29 mouse cellular contexts compared by ENCODE assay signal in the genomic region with DNA sequence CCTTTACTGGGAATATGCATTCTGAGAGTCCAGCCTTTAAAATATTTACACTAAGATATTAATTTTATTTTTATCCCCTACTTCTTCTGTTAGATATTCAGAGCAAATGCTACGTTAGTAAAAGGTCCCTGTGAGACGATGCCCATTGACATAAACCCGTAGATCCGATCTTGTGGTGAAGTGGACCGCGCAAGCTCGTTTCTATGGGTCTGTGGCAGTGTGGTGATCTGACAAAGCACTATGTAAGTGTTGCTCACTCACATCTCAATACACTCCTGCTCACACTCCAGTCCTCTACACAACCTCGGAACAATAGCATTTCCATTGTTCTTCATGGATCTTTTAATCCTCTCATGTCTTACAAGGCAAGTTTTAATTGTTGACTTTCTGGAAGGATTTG. TPM values are rescaled to one million over a fixed set of nuclear protein-coding genes. Genes with fewer than 3 reads are reported as not detected.
DNase-seq lines count a peak whose midpoint lies in the region; ATAC-seq and TF ChIP-seq lines count a peak whose summit lies in the region.
"Had no signal": no experiment of that assay in that cellular context is flagged by ENCODE, and none has a peak within 500 bp of the region (broad histone marks: within the 10 kb centered on the region; RNA-seq: fewer than 3 reads in every experiment).

No protein-coding gene starts in this region.

- 75% methylated on average over 8 of the region's 8 CpGs for WGBS in forebrain, embryonic 13.5 days
- WGBS in forebrain, embryonic 11.5 days: 87% methylated on average over 8 of the region's 8 CpGs
- 53% methylated on average over 8 of the region's 8 CpGs for WGBS in forebrain, postnatal 0 days
- 60% methylated on average over 8 of the region's 8 CpGs for WGBS in midbrain, postnatal 0 days

- peak overlapping the region; percentile 22; the same call in 1 of the 2 replicates for H3K4me2 ChIP-seq in forebrain, embryonic 13.5 days
- no peak overlapping the region for H3K4me2 ChIP-seq in forebrain, embryonic 11.5 days (ENCODE audit: low read depth, low read length, severe bottlenecking)
- peak overlapping the region; percentile 39 for H3K4me2 ChIP-seq in forebrain, postnatal 0 days (ENCODE audit: low read depth)
- H3K4me2 ChIP-seq in midbrain, postnatal 0 days (ENCODE audit: low read depth, low read length, poor library complexity, severe bottlenecking): peak overlapping the region; percentile 40
- H3K4me2 ChIP-seq: embryonic facial prominence, embryonic 13.5 days; limb, embryonic 12.5 days; liver, embryonic 13.5 days; lung, embryonic 15.5 days; midbrain, embryonic 12.5 days had no signal

- TF ChIP-seq CTCF in layer of hippocampus, adult 2 months (conservative IDR thresholded peaks at IDR 0.05): no peak
- no peak for TF ChIP-seq CTCF in forebrain, postnatal 0 days (IDR thresholded peaks at IDR 0.05; ENCODE audit: low read depth)
- TF ChIP-seq CTCF in midbrain, postnatal 0 days (IDR thresholded peaks at IDR 0.05): no peak

- peaks cover 13% of the 10 kb centered on the region for H3K4me1 ChIP-seq in forebrain, embryonic 13.5 days
- no peaks in the 10 kb centered on the region; the same call in 1 of the 2 replicates for H3K4me1 ChIP-seq in forebrain, embryonic 11.5 days (replicated peaks; ENCODE audit: control insufficient read depth, insufficient read depth, low read length)
- H3K4me1 ChIP-seq in forebrain, postnatal 0 days (ENCODE audit: insufficient read depth): no peaks in the 10 kb centered on the region
- H3K4me1 ChIP-seq in midbrain, postnatal 0 days (ENCODE audit: insufficient read depth, low read length): no peaks in the 10 kb centered on the region
- H3K4me1 ChIP-seq: liver, embryonic 13.5 days had no signal

- no peaks in the 10 kb centered on the region for H3K27me3 ChIP-seq in forebrain, embryonic 13.5 days
- H3K27me3 ChIP-seq in forebrain, embryonic 11.5 days (ENCODE audit: control insufficient read depth, insufficient read depth, low read length): no peaks in the 10 kb centered on the region
- H3K27me3 ChIP-seq in forebrain, postnatal 0 days (ENCODE audit: insufficient read depth, low read length): no peaks in the 10 kb centered on the region
- no peaks in the 10 kb centered on the region for H3K27me3 ChIP-seq in midbrain, postnatal 0 days (ENCODE audit: insufficient read depth, low read length)
- H3K27me3 ChIP-seq: embryonic facial prominence, embryonic 13.5 days; limb, embryonic 12.5 days; liver, embryonic 13.5 days; lung, embryonic 15.5 days; midbrain, embryonic 12.5 days; Patski had no signal

- H3K9me3 ChIP-seq in forebrain, embryonic 13.5 days (replicated peaks): no peaks in the 10 kb centered on the region
- H3K9me3 ChIP-seq in forebrain, embryonic 11.5 days (ENCODE audit: control insufficient read depth, low read length): no peaks in the 10 kb centered on the region
- no peaks in the 10 kb centered on the region for H3K9me3 ChIP-seq in forebrain, postnatal 0 days (ENCODE audit: low read length)
- H3K9me3 ChIP-seq in midbrain, postnatal 0 days (ENCODE audit: low read length): no peaks in the 10 kb centered on the region
- H3K9me3 ChIP-seq: embryonic facial prominence, embryonic 13.5 days; heart, embryonic 10.5 days; limb, embryonic 12.5 days; liver, embryonic 13.5 days; lung, embryonic 15.5 days; midbrain, embryonic 12.5 days had no signal

- no peak overlapping the region for H3K27ac ChIP-seq in forebrain, embryonic 13.5 days
- no peak overlapping the region for H3K27ac ChIP-seq in forebrain, embryonic 11.5 days (ENCODE audit: low read depth, low read length)
- H3K27ac ChIP-seq in layer of hippocampus, adult 2 months: peak overlapping the region; percentile 96
- H3K27ac ChIP-seq in forebrain, postnatal 0 days (ENCODE audit: low read depth, low read length): peak overlapping the region; percentile 55
- peak overlapping the region; percentile 51 for H3K27ac ChIP-seq in midbrain, postnatal 0 days (ENCODE audit: low read depth, low read length)
- H3K27ac ChIP-seq: embryonic facial prominence, embryonic 13.5 days; heart, embryonic 10.5 days; limb, embryonic 12.5 days; liver, embryonic 13.5 days; lung, embryonic 15.5 days; macrophage; midbrain, embryonic 12.5 days had no signal

- no peak for DNase-seq in forebrain, embryonic 11.5 days (ENCODE audit: low spot score)
- DNase-seq in layer of hippocampus, adult 2 months (ENCODE audit: low spot score in 2 of 2): no peak
- no peak for DNase-seq in layer of hippocampus, adult 11-12 months (ENCODE audit: low spot score)
- DNase-seq in forebrain, postnatal 0 days: peak; percentile 52
- no peak for DNase-seq in midbrain, postnatal 0 days (ENCODE audit: low spot score)
- no peak for DNase-seq in heart, adult 8-10 months (ENCODE audit: low spot score)
- no peak for DNase-seq in heart, adult 11 months
- DNase-seq: adrenal gland, adult 8-10 months; cerebellum, postnatal 10 days; gastrocnemius, postnatal 36 days; heart, postnatal 10 days; kidney, adult 9 months; kidney, postnatal 25 days; liver, embryonic 13.5 days; thymus, postnatal 4 days had no signal

- peaks cover 11% of the 10 kb centered on the region for H3K36me3 ChIP-seq in forebrain, embryonic 13.5 days (ENCODE audit: poor library complexity, severe bottlenecking)
- no peaks in the 10 kb centered on the region for H3K36me3 ChIP-seq in forebrain, embryonic 11.5 days (ENCODE audit: control insufficient read depth, insufficient read depth, low read length)
- no peaks in the 10 kb centered on the region; the same call in 1 of the 2 replicates for H3K36me3 ChIP-seq in forebrain, postnatal 0 days (ENCODE audit: insufficient read depth)
- H3K36me3 ChIP-seq in midbrain, postnatal 0 days (ENCODE audit: insufficient read depth, low read length): no peaks in the 10 kb centered on the region; the same call in 1 of the 2 replicates
- H3K36me3 ChIP-seq: limb, embryonic 12.5 days; liver, embryonic 13.5 days; lung, embryonic 15.5 days had no signal

- no peak for ATAC-seq in forebrain, embryonic 13.5 days
- no peak for ATAC-seq in forebrain, embryonic 11.5 days (replicated peaks; ENCODE audit: low FRiP score)
- ATAC-seq in forebrain, postnatal 0 days: no peak
- no peak for ATAC-seq in midbrain, postnatal 0 days (ENCODE audit: low FRiP score)
- ATAC-seq: CD4-positive, CD25-positive, alpha-beta regulatory T cell, adult 4 months; Patski had no signal

- H3K4me3 ChIP-seq in forebrain, embryonic 13.5 days: no peak overlapping the region
- H3K4me3 ChIP-seq in forebrain, embryonic 11.5 days (ENCODE audit: low read depth, low read length): no peak overlapping the region
- H3K4me3 ChIP-seq in layer of hippocampus, adult 2 months: peak overlapping the region; percentile 32
- H3K4me3 ChIP-seq in forebrain, postnatal 0 days (ENCODE audit: low read depth, low read length): peak overlapping the region; percentile 22
- peak overlapping the region; percentile 24 for H3K4me3 ChIP-seq in midbrain, postnatal 0 days (ENCODE audit: low read depth, low read length)
- H3K4me3 ChIP-seq: embryonic facial prominence, embryonic 13.5 days; heart, embryonic 10.5 days; limb, embryonic 12.5 days; liver, embryonic 13.5 days; lung, embryonic 15.5 days; midbrain, embryonic 12.5 days had no signal

- no peak overlapping the region for H3K9ac ChIP-seq in forebrain, embryonic 13.5 days
- H3K9ac ChIP-seq in forebrain, embryonic 11.5 days (ENCODE audit: low read length): no peak overlapping the region
- H3K9ac ChIP-seq in forebrain, postnatal 0 days: peak overlapping the region; percentile 46
- H3K9ac ChIP-seq in midbrain, postnatal 0 days (replicated peaks; ENCODE audit: low read length, poor library complexity, severe bottlenecking): no peak overlapping the region
- H3K9ac ChIP-seq: embryonic facial prominence, embryonic 13.5 days; limb, embryonic 12.5 days; liver, embryonic 13.5 days; lung, embryonic 15.5 days; midbrain, embryonic 12.5 days had no signal

RNA-seq across cellular contexts. Expression of gene Gm11146, which starts 3.1 kb away (rescaled TPM):
- not detected in 2 replicates for polyA plus RNA-seq in forebrain, embryonic 13.5 days (2015; fragmentation: Nextera tagmentation; extraction: Ambion mirVana)
- not detected in 2 replicates for polyA plus RNA-seq in forebrain, embryonic 11.5 days (2014; fragmentation: Nextera tagmentation; extraction: Ambion mirVana)
- not detected for total RNA-seq in layer of hippocampus, adult 2 months (2021)
- total RNA-seq in forebrain, postnatal 0 days (2014; rRNA removed): not detected in 2 replicates
- polyA plus RNA-seq in forebrain, postnatal 0 days (2015; fragmentation: Nextera tagmentation; extraction: Ambion mirVana): not detected in 2 replicates
- total RNA-seq in midbrain, postnatal 0 days (2014; rRNA removed): not detected in 2 replicates
- polyA plus RNA-seq in midbrain, postnatal 0 days (2015; fragmentation: Nextera tagmentation; extraction: Ambion mirVana): not detected in 2 replicates
- not detected for total RNA-seq in heart, adult 8-10 months (2022)
- total RNA-seq: adrenal gland, adult 8-10 months; ES-E14; gastrocnemius, postnatal 36 days; heart, postnatal 10 days; layer of hippocampus, postnatal 25 days; left cerebral cortex, postnatal 10 days had no signal
- polyA plus RNA-seq: CD4-positive, CD25-positive, alpha-beta regulatory T cell, adult 4 months; embryonic facial prominence, embryonic 13.5 days; heart, embryonic 10.5 days; intestine, embryonic 14.5 days; limb, embryonic 12.5 days; liver, embryonic 13.5 days; lung, embryonic 15.5 days; macrophage; midbrain, embryonic 12.5 days; Patski; small intestine, adult 2 months had no signal

Comparison
In these comparisons a context has a peak if more than half of its experiments do, and no peak if none do; other contexts are left out.
1. H3K27ac ChIP-seq: peak in layer of hippocampus, adult 2 months (single experiment), forebrain, postnatal 0 days (single experiment) and midbrain, postnatal 0 days (single experiment); none in forebrain, embryonic 13.5 days (single experiment) and forebrain, embryonic 11.5 days (single experiment).
2. H3K4me3 ChIP-seq: peak in layer of hippocampus, adult 2 months (single experiment), forebrain, postnatal 0 days (single experiment) and midbrain, postnatal 0 days (single experiment); none in forebrain, embryonic 13.5 days (single experiment) and forebrain, embryonic 11.5 days (single experiment).